Mouse (Mus musculus): Measurements from ENCODE around the gene Olfr743. TPM values are rescaled to one million over a fixed set of nuclear protein-coding genes. Genes with fewer than 3 reads are reported as not detected.
"Not testable (repeated sequence)": the region's sequence is repeated elsewhere in the genome, so short reads cannot be mapped to it uniquely, and the experiment has no call there.

Gene Olfr743
- not detected for total RNA-seq (2022)

GRCm38 (mm10) chr14:50521539-50521938, at the start of gene Olfr743:
Gene Olfr743 (plus strand): TSS chr14:50521839.
- DNase-seq (ENCODE audit: low spot score), result no peak

- no peak for DNase-seq (ENCODE audit: low spot score)
These were observed 49.2 kb upstream of the Olfr743 start, which contains the start of gene Olfr741 for GRCm38 (mm10) chr14:50472438-50472837. Gene Olfr741 (plus strand): TSS chr14:50472738.

GRCm38 (mm10) chr14:50478406-50478805, 43.2 kb upstream of the Olfr743 start:
- DNase-seq (ENCODE audit: low spot score), result no peak

GRCm38 (mm10) chr14:50503300-50503699, 18.3 kb upstream of the Olfr743 start, which contains the start of gene Olfr742:
Gene Olfr742 (plus strand): TSS chr14:50503600.
- DNase-seq (ENCODE audit: low spot score), result no peak

GRCm38 (mm10) chr14:50552734-50553133, 31.1 kb downstream of the Olfr743 start:
- DNase-seq (ENCODE audit: low spot score), result no peak

GRCm38 (mm10) chr14:50573056-50573455, 51.4 kb downstream of the Olfr743 start:
- not testable (repeated sequence) for DNase-seq (ENCODE audit: low spot score)

Other genes starting within 250 kb of the Olfr743 start
- not detected for gene Olfr732, start 237.6 kb upstream of the Olfr743 start, total RNA-seq (2022)
- gene Olfr733, start 220.3 kb upstream of the Olfr743 start, total RNA-seq (2022), result not detected
- gene Olfr734, start 195.1 kb upstream of the Olfr743 start, total RNA-seq (2022), result not detected
- not detected for gene Olfr735, start 173.0 kb upstream of the Olfr743 start, total RNA-seq (2022)
- under 1 TPM in 2 of 4 experiments, not detected in 2; 0.09 to 0.13 TPM for gene Tlr11, start 163.9 kb upstream of the Olfr743 start, total RNA-seq (2022)
- gene Olfr736, start 140.7 kb upstream of the Olfr743 start, total RNA-seq (2022), result not detected
- not detected for gene Olfr738, start 114.3 kb upstream of the Olfr743 start, total RNA-seq (2022)
- gene Olfr739, start 103.2 kb upstream of the Olfr743 start, total RNA-seq (2022), result not detected
- not detected for gene Olfr740, start 76.3 kb upstream of the Olfr743 start, total RNA-seq (2022)
- not detected for gene Olfr741, start 49.1 kb upstream of the Olfr743 start, total RNA-seq (2022)
- gene Olfr742, start 18.2 kb upstream of the Olfr743 start, total RNA-seq (2022), result not detected
- not detected for gene Olfr744, start 93.0 kb downstream of the Olfr743 start, total RNA-seq (2022)
- not detected for gene Olfr745, start 117.5 kb downstream of the Olfr743 start, total RNA-seq (2022)
- not detected for gene Olfr746, start 125.2 kb downstream of the Olfr743 start, total RNA-seq (2022)
- gene Olfr747, start 171.4 kb downstream of the Olfr743 start, total RNA-seq (2022), result not detected
- not detected for gene Olfr748, start 185.5 kb downstream of the Olfr743 start, total RNA-seq (2022)
- gene Olfr749, start 223.3 kb downstream of the Olfr743 start, total RNA-seq (2022), result not detected